Mouse (Mus musculus) midbrain, postnatal 0 days (tissue): ENCODE results near the gene Akt1s1. TPM values are rescaled to one million over a fixed set of nuclear protein-coding genes. Genes with fewer than 3 reads are reported as not detected.

Source experiments
- ATAC-seq: fragments of 200-750 bp; cut with Nextera tagmentation; 2 replicates; pipeline ENCODE4 v1.8.0; 2017; ENCODE audit warnings: moderate number of reproducible peaks, mild to moderate bottlenecking, moderate TSS enrichment, moderate library complexity; ENCODE audit not compliant: low FRiP score
- DNase-seq: peaks from one replicate; pipeline ENCODE4 v3.0.0-alpha.2; 2015; ENCODE audit warnings: low spot score
- H3K27ac ChIP-seq: fragments of 300-500 bp; sonication (generic); 2 replicates; pipeline ENCODE4 v1.5.1; 2014; ENCODE audit warnings: low read depth, mild to moderate bottlenecking, low read length, mixed read lengths
- H3K27me3 ChIP-seq: fragments of 300-500 bp; sonication (generic); 2 replicates; pipeline ENCODE4 v1.6.1; 2014; ENCODE audit warnings: low read length, control low read depth, mixed read lengths; ENCODE audit not compliant: insufficient read depth
- H3K36me3 ChIP-seq: fragments of 300-500 bp; sonication (generic); 2 replicates; pipeline ENCODE4 v1.6.1; 2014; ENCODE audit warnings: low read length, control low read depth, mixed read lengths; ENCODE audit not compliant: insufficient read depth
- H3K4me1 ChIP-seq: fragments of 300-500 bp; sonication (generic); 2 replicates; pipeline ENCODE4 v1.6.1; 2014; ENCODE audit warnings: mild to moderate bottlenecking, control low read depth, antibody characterized with exemption, low read length, mixed read lengths; ENCODE audit not compliant: insufficient read depth
- H3K4me2 ChIP-seq: fragments of 300-500 bp; sonication (generic); 2 replicates; pipeline ENCODE4 v1.6.1; 2014; ENCODE audit warnings: low read depth, mild to moderate bottlenecking, low read length, mixed read lengths; ENCODE audit not compliant: poor library complexity, severe bottlenecking
- H3K4me3 ChIP-seq: fragments of 300-500 bp; sonication (generic); 2 replicates; pipeline ENCODE4 v1.5.1; 2014; ENCODE audit warnings: low read depth, mild to moderate bottlenecking, low read length, moderate library complexity
- H3K9ac ChIP-seq: fragments of 300-500 bp; sonication (generic); replicated peaks from 2 replicates; pipeline ENCODE4 v1.6.1; 2014; ENCODE audit warnings: mild to moderate bottlenecking, low read length, moderate library complexity, mixed read lengths; ENCODE audit not compliant: poor library complexity, severe bottlenecking
- H3K9me3 ChIP-seq: fragments of 300-500 bp; sonication (generic); 2 replicates; pipeline ENCODE4 v1.6.1; 2016; ENCODE audit warnings: low read length, control low read depth
- CTCF ChIP-seq: IDR thresholded peaks from 2 replicates; pipeline ENCODE4 v1.5.1; 2016; ENCODE audit warnings: antibody characterized with exemption, mild to moderate bottlenecking
- WGBS: fragments of 180-500 bp; shearing (Covaris S2); extraction: QIAGEN DNeasy Blood & Tissue Kit; methylation state at CpG from one replicate; pipeline ENCODE4 v1.1.7; 2014; 5-methylcytosine and 5-hydroxymethylcytosine counted together
- polyA plus RNA-seq: library from polyadenylated mRNA; unstranded; fragments of >200 nt; fragmentation: Nextera tagmentation; extraction: Ambion mirVana; gene quantifications from 2 replicates; pipeline ENCODE4 v1.2.1, GENCODE M21; 2015
- total RNA-seq: library from RNA; depleted of rRNA; stranded (reverse); fragments of >200 nt; gene quantifications from 2 replicates; pipeline ENCODE4 v1.2.3, GENCODE M21; 2014

Gene Akt1s1
- total and polyA plus RNA-seq, 2 experiments from 2014 or later, result 91.0 to 120 TPM

- no peaks in the 10 kb centered on the region for H3K27me3 ChIP-seq
- H3K4me1 ChIP-seq, result peaks cover 18% of the 10 kb centered on the region
- peak within 1 kb of the TSS; percentile 86 for H3K9ac ChIP-seq
- peak within 1 kb of the TSS; percentile 87 for H3K27ac ChIP-seq
- no peaks in the 10 kb centered on the region for H3K9me3 ChIP-seq
- DNase-seq (peak; percentile 54), ATAC-seq (peak; percentile 53)
- no peak for TF ChIP-seq CTCF
- H3K4me2 ChIP-seq, result peak within 1 kb of the TSS; percentile 79
- 1% methylated on average over 31 of the region's 57 CpGs for WGBS
- peak within 1 kb of the TSS; percentile 78 for H3K4me3 ChIP-seq
- H3K36me3 ChIP-seq, result no peaks in the 10 kb centered on the region
These were observed 32.2 kb upstream of the Akt1s1 start, which contains the start of gene Atf5 for GRCm38 (mm10) chr7:44816470-44817021. TSS of gene Atf5 (minus strand) at chr7:44816658.

GRCm38 (mm10) chr7:44817441-44817840 lies 31.4 kb upstream of the Akt1s1 start:
- 23% methylated on average over 3 of the region's 3 CpGs for WGBS
- ATAC-seq, result no peak
- TF ChIP-seq CTCF, result no peak
- Histone ChIP-seq H3K4me2 (peak overlapping the region; percentile 79), H3K4me1 (peaks cover 18% of the 10 kb centered on the region), H3K27me3 (no peaks in the 10 kb centered on the region), H3K4me3 (peak overlapping the region; percentile 78), H3K27ac (0 out of 2 replicates have a peak overlapping the region, but pooled peaks have one; percentile 87), H3K9ac (peak overlapping the region; percentile 86), H3K9me3 (no peaks in the 10 kb centered on the region), H3K36me3 (no peaks in the 10 kb centered on the region)
- no peak for DNase-seq

- no peak overlapping the region for H3K9ac ChIP-seq
- no peaks in the 10 kb centered on the region for H3K27me3 ChIP-seq
- H3K27ac ChIP-seq, result no peak overlapping the region
- peaks cover 18% of the 10 kb centered on the region for H3K4me1 ChIP-seq
- H3K4me2 ChIP-seq, result peak overlapping the region; percentile 79
- H3K4me3 ChIP-seq, result no peak overlapping the region
- ATAC-seq (no peak), DNase-seq (peak; percentile 33)
- H3K9me3 ChIP-seq, result no peaks in the 10 kb centered on the region
- 16% methylated on average over 2 of the region's 2 CpGs for WGBS
- H3K36me3 ChIP-seq, result no peaks in the 10 kb centered on the region
- TF ChIP-seq CTCF, result peak; percentile 54
These were observed 30.6 kb upstream of the Akt1s1 start for GRCm38 (mm10) chr7:44818164-44818563.

- ATAC-seq, result no peak
- Histone ChIP-seq H3K4me1 (peaks cover 18% of the 10 kb centered on the region), H3K4me3 (no peak overlapping the region), H3K9ac (peak overlapping the region; percentile 39; the same call in 1 of the 2 replicates), H3K27me3 (no peaks in the 10 kb centered on the region), H3K27ac (no peak overlapping the region), H3K36me3 (no peaks in the 10 kb centered on the region), H3K4me2 (peak overlapping the region; percentile 29), H3K9me3 (no peaks in the 10 kb centered on the region)
- TF ChIP-seq CTCF, result no peak
- 39% methylated on average over 6 of the region's 6 CpGs for WGBS
- peak; percentile 15 for DNase-seq
These were observed 30.0 kb upstream of the Akt1s1 start for GRCm38 (mm10) chr7:44818751-44819235.

GRCm38 (mm10) chr7:44819391-44819790 lies 29.4 kb upstream of the Akt1s1 start:
- 93% methylated on average over 2 of the region's 2 CpGs for WGBS
- Histone ChIP-seq H3K4me1 (peaks cover 18% of the 10 kb centered on the region), H3K9ac (no peak overlapping the region)

GRCm38 (mm10) chr7:44819863-44820262 lies 28.9 kb upstream of the Akt1s1 start:
- ATAC-seq, result no peak
- no peaks in the 10 kb centered on the region for H3K36me3 ChIP-seq
- no peak for TF ChIP-seq CTCF
- no peak overlapping the region for H3K27ac ChIP-seq
- H3K4me3 ChIP-seq, result no peak overlapping the region
- H3K4me2 ChIP-seq, result no peak overlapping the region
- peaks cover 18% of the 10 kb centered on the region for H3K4me1 ChIP-seq
- 66% methylated on average over 5 of the region's 5 CpGs for WGBS
- no peaks in the 10 kb centered on the region for H3K27me3 ChIP-seq
- DNase-seq, result no peak
- no peaks in the 10 kb centered on the region for H3K9me3 ChIP-seq
- H3K9ac ChIP-seq, result no peak overlapping the region

More at GRCm38 (mm10) chr7:44819391-44819790, 29.4 kb upstream of the Akt1s1 start:
- Histone ChIP-seq H3K4me2 (no peak overlapping the region; the same call in 1 of the 2 replicates), H3K36me3 (no peaks in the 10 kb centered on the region), H3K4me3 (no peak overlapping the region), H3K9me3 (no peaks in the 10 kb centered on the region), H3K27ac (no peak overlapping the region), H3K27me3 (no peaks in the 10 kb centered on the region)
- no peak for TF ChIP-seq CTCF
- DNase-seq (no peak), ATAC-seq (no peak)
